Mouse (Mus musculus) embryonic fibroblast, embryonic 13.5 days (primary cell): Measurements from ENCODE around the gene Crhbp.

ENCODE experiments used
- CTCF ChIP-seq: IDR thresholded peaks from 2 replicates; pipeline ENCODE4 v1.5.1; 2011; ENCODE audit warnings: mild to moderate bottlenecking, control low read depth, low read length, moderate library complexity, borderline replicate concordance; ENCODE audit not compliant: insufficient read depth
- POLR2A ChIP-seq: IDR thresholded peaks from 2 replicates; pipeline ENCODE4 v1.6.1; 2011; ENCODE audit warnings: low read depth, mild to moderate bottlenecking, control low read depth, low read length, moderate library complexity

GRCm38 (mm10) chr13:95442901-95443300 lies 1.8 kb downstream of the Crhbp start:
- no peak for TF ChIP-seq CTCF
- no peak for TF ChIP-seq POLR2A
